Mouse (Mus musculus) layer of hippocampus, adult 18-20 months (tissue): ENCODE data around the gene Olfr889. TPM values are rescaled to one million over a fixed set of nuclear protein-coding genes. Genes with fewer than 3 reads are reported as not detected.
"Not testable (repeated sequence)": the region's sequence is repeated elsewhere in the genome, so short reads cannot be mapped to it uniquely, and the experiment has no call there.

Source experiments
- DNase-seq, 2 experiments: peaks; one replicate each; pipeline ENCODE4 v3.0.0; 2022; ENCODE audit warnings: low spot score in 2 of 2
- long read RNA-seq: library from polyadenylated mRNA; stranded (forward); transcript quantifications from one replicate; pipeline ENCODE4 v2.0.0, GENCODE M21; 2021
- total RNA-seq, 2 experiments: library from RNA; stranded (reverse); gene quantifications; 2 replicates each; pipeline ENCODE4 v1.2.3; 2021

Gene Olfr889
- total RNA-seq: not detected
- long read RNA-seq: 0 reads

DNA sequence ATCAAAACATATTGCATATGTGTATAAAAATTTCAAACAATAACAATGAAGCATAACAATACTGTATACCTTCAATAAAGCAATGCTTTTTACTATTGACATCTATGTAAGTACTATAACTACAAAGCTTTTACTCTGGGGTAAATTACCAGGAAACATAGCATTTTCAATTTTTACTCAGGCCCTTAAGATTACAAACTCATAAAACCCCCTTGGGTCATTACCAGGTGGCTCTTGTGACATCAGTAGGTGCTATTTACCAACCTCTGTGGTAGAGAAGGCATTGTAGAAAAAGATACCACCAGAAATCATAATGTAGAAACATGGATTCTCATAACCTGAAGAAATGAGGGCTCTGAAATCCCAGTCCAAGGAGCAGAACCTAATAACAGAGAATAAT is at the start of gene Olfr889:
TSS of gene Olfr889 (plus strand) at position 301 of the 400 bp plus-strand sequence.
- DNase-seq: no peak

- DNase-seq: no peak
These were observed 31.2 kb upstream of the Olfr889 start, which contains the start of gene Olfr887 for GRCm38 (mm10) chr9:38083772-38084171. Olfr887 (plus strand) TSS chr9:38084072.

DNA sequence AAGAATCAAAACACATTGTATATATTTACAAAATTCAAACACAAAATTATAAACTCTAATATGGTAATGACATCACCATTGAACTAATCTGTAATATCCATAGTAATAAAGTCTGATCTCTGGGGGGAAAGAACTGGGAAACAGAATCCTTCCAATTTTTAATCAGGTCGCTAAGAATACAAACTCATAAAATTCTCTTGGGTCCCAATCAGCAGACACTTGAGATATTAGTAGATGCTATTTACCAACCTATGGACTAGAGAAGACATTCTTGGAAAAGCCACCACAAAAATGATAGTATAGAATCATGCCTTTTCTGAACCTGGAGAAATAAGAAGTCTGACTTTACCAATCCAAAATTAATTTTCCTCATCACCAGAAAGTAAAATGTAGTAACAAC is 7.2 kb upstream of the Olfr889 start, which contains the start of gene Olfr888:
TSS of gene Olfr888 (plus strand) at position 301 of the 400 bp plus-strand sequence.
- no peak for DNase-seq

DNA sequence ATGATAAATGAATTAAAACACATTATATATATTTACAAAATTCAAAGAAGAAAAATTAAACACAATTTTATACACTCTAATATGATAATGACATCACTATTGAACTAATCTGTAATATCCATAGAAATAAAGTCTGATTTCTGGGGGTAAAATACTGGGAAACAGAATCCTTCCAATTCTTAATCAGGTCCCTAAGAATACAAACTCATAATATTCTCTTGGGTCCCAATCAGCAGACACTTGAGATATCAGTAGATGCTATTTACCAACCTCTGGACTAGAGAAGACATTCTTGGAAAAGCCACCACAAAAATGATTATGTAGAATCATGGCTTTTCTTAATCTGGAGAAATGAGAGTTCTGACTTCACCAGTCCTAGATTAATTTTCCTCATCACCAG is 27.2 kb downstream of the Olfr889 start, which contains the start of gene Olfr890:
TSS of gene Olfr890 (plus strand) at position 301 of the 400 bp plus-strand sequence.
- no peak for DNase-seq

DNA sequence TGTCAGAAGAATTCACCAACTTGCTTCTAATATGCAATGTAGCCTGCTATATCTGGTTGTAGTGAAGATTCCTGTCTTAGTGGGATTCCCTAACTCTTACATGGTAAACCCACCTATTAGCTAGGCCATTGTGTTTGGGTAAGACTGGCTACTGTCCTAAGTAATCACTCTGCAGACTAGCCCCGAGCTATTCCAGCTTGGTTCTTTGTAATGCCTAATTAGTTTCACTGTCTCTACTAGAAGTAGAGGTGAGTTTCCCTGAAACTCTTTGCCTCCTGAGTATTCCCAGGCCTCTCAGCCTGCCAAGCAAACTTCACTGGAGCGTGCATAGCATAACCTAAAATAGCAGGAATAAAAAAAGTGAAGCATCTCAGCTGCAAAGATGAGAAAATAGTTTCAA is 53.3 kb downstream of the Olfr889 start:
- DNase-seq: not testable (repeated sequence)

Other genes starting within 250 kb of the Olfr889 start
- gene Olfr145, start 218.5 kb upstream of the Olfr889 start, total RNA-seq: not detected
- not detected for gene Olfr878, start 197.4 kb upstream of the Olfr889 start, total RNA-seq
- gene Olfr881, start 123.4 kb upstream of the Olfr889 start, total RNA-seq: not detected
- not detected for gene Olfr883, start 89.4 kb upstream of the Olfr889 start, total RNA-seq
- gene Olfr884, start 68.6 kb upstream of the Olfr889 start, total RNA-seq: not detected
- gene Olfr885, start 53.9 kb upstream of the Olfr889 start, total RNA-seq: not detected
- not detected for gene Olfr887, start 31.1 kb upstream of the Olfr889 start, total RNA-seq
- not detected for gene Olfr888, start 7.1 kb upstream of the Olfr889 start, total RNA-seq
- not detected for gene Olfr890, start 27.3 kb downstream of the Olfr889 start, total RNA-seq
- not detected for gene Olfr891, start 65.6 kb downstream of the Olfr889 start, total RNA-seq
- not detected for gene Olfr893, start 93.2 kb downstream of the Olfr889 start, total RNA-seq
- gene Olfr894, start 102.9 kb downstream of the Olfr889 start, total RNA-seq: not detected
- gene Olfr143, start 137.6 kb downstream of the Olfr889 start, total RNA-seq: not detected
- not detected for gene Olfr895, start 152.7 kb downstream of the Olfr889 start, total RNA-seq
- not detected for gene Olfr896-ps1, start 175.9 kb downstream of the Olfr889 start, total RNA-seq
- gene Olfr25, start 213.9 kb downstream of the Olfr889 start, total RNA-seq: not detected
- not detected for gene Olfr898, start 233.2 kb downstream of the Olfr889 start, total RNA-seq